Mouse (Mus musculus): ENCODE data around the gene Gm3424.
"Not testable (repeated sequence)": the region's sequence is repeated elsewhere in the genome, so short reads cannot be mapped to it uniquely, and the experiment has no call there.

The Gm3424 gene

DNA sequence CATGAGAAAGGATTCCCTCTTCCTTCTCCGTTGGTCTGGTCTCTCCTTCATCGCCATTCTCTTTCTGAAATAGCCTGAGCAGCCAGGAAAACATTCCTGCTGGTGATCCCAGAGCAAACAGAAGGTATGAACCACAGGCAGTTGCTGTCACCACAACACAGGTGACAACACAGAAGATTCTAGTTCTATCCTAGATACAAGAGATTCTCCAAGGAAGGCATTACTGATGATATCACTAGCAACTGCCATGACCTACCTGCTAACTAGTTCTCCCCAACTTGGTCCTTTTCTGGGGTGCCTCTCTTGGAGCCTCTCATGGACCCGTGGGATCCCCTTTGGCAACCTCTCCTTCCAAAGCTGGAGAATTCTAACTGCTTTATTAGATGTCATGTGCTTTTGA is at the start of gene Gm3424:
TSS of gene Gm3424 (minus strand) at position 101 of the 400 bp plus-strand sequence.
- not testable (repeated sequence) for DNase-seq (ENCODE audit: low spot score)

DNA sequence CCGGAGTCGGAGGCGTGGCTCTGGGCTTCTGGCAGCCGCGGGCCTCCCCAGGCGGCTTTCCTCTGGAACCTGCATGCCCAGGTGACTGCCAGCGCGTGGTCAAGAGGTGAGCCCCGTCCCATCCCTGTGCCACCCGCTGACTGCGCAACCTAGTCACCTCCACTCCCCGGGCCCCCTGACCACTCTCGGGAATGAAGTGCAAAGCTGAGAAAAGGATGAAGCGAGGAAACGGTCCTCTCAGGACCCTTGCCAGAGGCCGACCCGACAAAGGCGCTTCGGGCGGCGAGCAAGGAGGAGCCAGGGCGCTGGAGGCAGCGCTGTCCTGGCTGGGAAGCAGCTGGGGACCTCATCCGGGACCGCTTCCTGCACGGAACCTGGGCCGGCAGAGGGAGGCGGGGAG is 49.7 kb upstream of the Gm3424 start:
- not testable (repeated sequence) for DNase-seq (ENCODE audit: low spot score)

DNA sequence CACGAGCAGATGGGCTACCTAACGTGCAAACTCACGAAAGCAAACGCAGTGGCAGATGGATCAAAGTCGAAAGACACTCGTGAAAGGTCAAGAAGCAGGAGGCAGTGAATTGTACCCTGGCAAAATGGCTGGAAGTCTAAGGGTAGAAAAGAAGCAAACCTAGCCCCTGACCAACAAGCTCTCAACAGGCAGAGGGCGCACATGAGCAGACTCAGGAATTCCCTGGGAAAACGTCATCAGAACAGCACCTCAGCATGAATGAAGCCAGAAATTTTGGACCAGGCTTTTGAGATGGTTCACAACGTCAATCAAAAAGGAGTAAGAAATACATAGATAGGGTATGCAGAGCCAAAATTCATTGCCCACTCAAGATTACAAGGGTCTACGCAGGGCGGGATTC is 49.0 kb upstream of the Gm3424 start:
- not testable (repeated sequence) for DNase-seq (ENCODE audit: low spot score)

DNA sequence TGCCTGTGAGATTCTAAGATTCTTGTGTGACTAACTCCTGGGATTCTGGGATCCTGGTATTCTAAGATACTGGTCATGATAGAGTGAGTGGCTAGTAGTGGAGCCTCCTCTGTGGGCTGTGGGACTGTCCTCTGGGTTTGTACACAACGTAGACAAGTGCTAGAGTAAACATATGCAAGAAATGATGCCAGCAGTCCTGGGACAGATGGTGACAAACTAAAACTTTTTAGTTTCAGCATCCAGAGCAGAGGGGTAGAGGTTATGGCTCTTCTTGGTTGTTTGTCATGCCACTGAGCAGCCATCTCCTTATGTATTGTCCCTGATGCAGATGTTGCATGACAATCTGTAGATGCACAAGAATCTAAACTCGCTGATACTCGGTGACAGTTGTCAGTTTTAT is 25.8 kb upstream of the Gm3424 start:
- not testable (repeated sequence) for DNase-seq (ENCODE audit: low spot score)

DNA sequence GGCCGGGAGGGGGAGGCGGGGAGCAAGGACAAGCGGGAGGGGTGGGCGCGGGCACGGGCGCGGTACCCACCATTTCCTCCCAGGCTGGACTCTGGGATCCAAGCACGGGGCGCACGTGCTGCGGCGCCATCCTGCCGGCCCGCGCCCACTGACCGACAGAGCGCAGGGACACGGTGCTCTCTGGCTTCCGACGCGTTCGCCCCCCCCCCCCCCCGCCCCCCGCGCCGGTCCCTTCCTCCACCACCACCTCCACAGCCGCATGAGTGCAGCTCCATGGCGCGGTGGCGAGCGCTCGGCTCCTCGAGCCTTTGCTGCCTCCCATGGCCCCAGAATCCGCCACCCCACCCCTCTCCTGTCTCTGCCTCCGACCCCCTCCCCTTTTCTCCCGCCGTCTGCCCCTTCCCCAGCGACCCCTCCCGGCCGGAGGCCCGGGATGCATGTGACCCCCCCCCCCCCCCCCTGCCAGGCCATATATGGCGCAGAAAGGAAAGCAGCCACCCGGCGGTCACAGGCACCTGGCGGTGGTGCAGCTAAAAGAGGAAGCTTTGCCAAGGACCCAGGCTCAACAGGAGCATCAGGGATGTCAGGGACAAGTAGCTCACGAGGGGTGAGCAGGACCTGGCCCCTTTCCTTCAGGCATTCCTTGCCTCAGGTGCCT is 17.3 kb downstream of the Gm3424 start:
- not testable (repeated sequence) for DNase-seq (ENCODE audit: low spot score)

DNA sequence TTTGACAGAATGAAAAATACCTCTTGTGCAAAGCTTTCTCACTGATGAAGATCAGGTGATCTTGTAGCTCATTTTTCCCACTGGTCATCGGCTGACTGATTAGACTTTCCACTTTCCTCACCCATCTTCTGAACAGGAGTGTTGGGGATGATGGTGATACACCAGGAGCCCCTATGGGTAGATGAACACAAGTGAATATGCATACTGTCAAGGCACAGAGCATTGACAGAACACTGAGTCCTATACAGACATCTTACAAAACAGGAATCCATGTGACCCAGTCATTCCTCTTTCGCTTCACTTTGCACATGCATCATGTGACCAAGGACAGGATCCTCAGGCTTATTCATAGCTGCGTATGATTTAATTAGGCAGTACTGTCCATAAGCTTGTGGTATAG is 22.2 kb downstream of the Gm3424 start, which contains the start of gene Gm3383:
TSS of gene Gm3383 (minus strand) at position 101 of the 400 bp plus-strand sequence.
- not testable (repeated sequence) for DNase-seq (ENCODE audit: low spot score)

All from T-cell, adult 2 months (primary cell).